Mouse (Mus musculus) skeletal muscle tissue, postnatal 0 days (tissue): Measurements from ENCODE around the gene Enpp6. TPM values are rescaled to one million over a fixed set of nuclear protein-coding genes. Genes with fewer than 3 reads are reported as not detected.

ENCODE experiments used
- polyA plus RNA-seq: library from polyadenylated mRNA; unstranded; fragments of >200 nt; fragmentation: Nextera tagmentation; extraction: Ambion mirVana; gene quantifications from 2 replicates; pipeline ENCODE4 v1.2.1, GENCODE M21; 2015

Gene Enpp6
- polyA plus RNA-seq = 0.10 and 0.18 TPM in 2 replicates

GRCm38 (mm10) chr8:46986386-46987140, at the start of gene Enpp6:
Enpp6 (plus strand) TSS chr8:46986887.

Other genes starting within 250 kb of the Enpp6 start
- 19.3 and 21.3 TPM in 2 replicates for gene Irf2, start 247.2 kb upstream of the Enpp6 start, polyA plus RNA-seq